Mouse (Mus musculus) midbrain, embryonic 12.5 days (tissue): Measurements from ENCODE around the gene Gm16368. TPM values are rescaled to one million over a fixed set of nuclear protein-coding genes. Genes with fewer than 3 reads are reported as not detected.
"Not testable (repeated sequence)": the region's sequence is repeated elsewhere in the genome, so short reads cannot be mapped to it uniquely, and the experiment has no call there.

Experiments
- ATAC-seq: fragments of 200-750 bp; cut with Nextera tagmentation; 2 replicates; pipeline ENCODE4 v1.8.0; 2017; ENCODE audit warnings: low read depth, moderate TSS enrichment, moderate library complexity; ENCODE audit not compliant: low FRiP score
- H3K27ac ChIP-seq: fragments of 300-500 bp; sonication (generic); replicated peaks from 2 replicates; pipeline ENCODE4 v1.5.1; 2016; ENCODE audit warnings: mild to moderate bottlenecking
- H3K27me3 ChIP-seq: fragments of 300-500 bp; sonication (generic); 2 replicates; pipeline ENCODE4 v1.6.1; 2016; ENCODE audit warnings: mild to moderate bottlenecking
- H3K36me3 ChIP-seq: fragments of 300-500 bp; sonication (generic); 2 replicates; pipeline ENCODE4 v1.6.1; 2016
- H3K4me1 ChIP-seq: fragments of 300-500 bp; sonication (generic); 2 replicates; pipeline ENCODE4 v1.6.1; 2016
- H3K4me2 ChIP-seq: fragments of 300-500 bp; sonication (generic); replicated peaks from 2 replicates; pipeline ENCODE4 v1.6.1; 2016; ENCODE audit warnings: mild to moderate bottlenecking, moderate library complexity
- H3K4me3 ChIP-seq: fragments of 300-500 bp; sonication (generic); 2 replicates; pipeline ENCODE4 v1.5.1; 2016; ENCODE audit warnings: mild to moderate bottlenecking
- H3K9ac ChIP-seq: fragments of 300-500 bp; sonication (generic); replicated peaks from 2 replicates; pipeline ENCODE4 v1.6.1; 2016; ENCODE audit warnings: mild to moderate bottlenecking, moderate library complexity
- H3K9me3 ChIP-seq: fragments of 300-500 bp; sonication (generic); 2 replicates; pipeline ENCODE4 v1.6.1; 2016; ENCODE audit warnings: mild to moderate bottlenecking
- WGBS: fragments of 180-500 bp; shearing (Covaris S2); methylation state at CpG from one replicate; pipeline ENCODE4 v1.1.7; 2016; 5-methylcytosine and 5-hydroxymethylcytosine counted together
- polyA plus RNA-seq: library from polyadenylated mRNA; unstranded; fragments of >200 nt; fragmentation: Nextera tagmentation; extraction: Ambion mirVana; gene quantifications from 2 replicates; pipeline ENCODE4 v1.2.1, GENCODE M21; 2016

Gene Gm16368
- not detected in 2 replicates for polyA plus RNA-seq

DNA sequence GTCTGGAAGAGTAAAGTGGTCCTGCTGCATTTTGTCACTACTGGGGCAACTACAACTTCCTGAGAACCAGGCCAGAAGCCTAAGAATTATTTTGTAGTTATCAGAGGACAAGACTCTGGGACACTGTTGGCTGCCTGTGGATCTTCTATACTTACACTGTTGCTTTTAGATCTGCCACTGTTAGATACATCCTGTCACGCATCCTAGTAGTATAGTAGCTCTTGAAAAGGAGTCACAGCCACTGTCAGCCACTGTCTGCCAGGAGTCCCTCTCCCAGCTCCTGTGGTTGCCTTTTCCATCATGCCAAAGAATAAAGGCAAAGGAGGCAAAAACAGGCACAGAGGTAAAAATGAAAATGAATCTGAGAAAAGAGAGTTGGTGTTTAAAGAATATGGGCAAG, at the start of gene Gm16368:
Gene Gm16368, plus strand, starts transcription at position 301 of the 400 bp plus-strand sequence.
- H3K4me3 ChIP-seq, H3K4me2 ChIP-seq, ATAC-seq, H3K9me3 ChIP-seq, H3K27ac ChIP-seq, H3K36me3 ChIP-seq, H3K9ac ChIP-seq, H3K27me3 ChIP-seq, H3K4me1 ChIP-seq: not testable (repeated sequence)
- WGBS = 78% methylated on average over 1 of the region's 1 CpGs

DNA sequence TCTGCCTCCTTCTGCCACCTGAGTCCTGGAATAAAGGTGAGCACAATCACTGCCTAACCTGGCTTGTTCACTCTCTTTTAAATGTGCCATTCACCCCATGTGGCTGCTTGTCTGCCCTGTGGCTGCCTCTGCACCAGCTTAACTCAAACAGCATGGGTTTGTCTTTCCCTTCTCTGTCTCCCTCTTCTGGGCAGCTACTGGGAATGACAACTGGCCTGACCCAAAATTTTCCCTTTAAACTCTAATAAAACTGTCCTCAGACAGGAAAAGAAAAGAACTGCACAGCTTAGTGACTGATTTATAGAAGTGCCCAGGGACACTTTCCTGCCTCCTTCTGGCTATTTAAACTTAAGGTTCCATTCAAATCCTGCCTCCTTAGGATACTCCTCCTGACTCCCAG, 44.4 kb upstream of the Gm16368 start:
- H3K4me1 ChIP-seq, H3K36me3 ChIP-seq, H3K9ac ChIP-seq, H3K27ac ChIP-seq, H3K4me3 ChIP-seq, H3K27me3 ChIP-seq, ATAC-seq, H3K4me2 ChIP-seq: not testable (repeated sequence)
- peaks cover 12% of the 10 kb centered on the region; the same call in 1 of the 2 replicates for H3K9me3 ChIP-seq

DNA sequence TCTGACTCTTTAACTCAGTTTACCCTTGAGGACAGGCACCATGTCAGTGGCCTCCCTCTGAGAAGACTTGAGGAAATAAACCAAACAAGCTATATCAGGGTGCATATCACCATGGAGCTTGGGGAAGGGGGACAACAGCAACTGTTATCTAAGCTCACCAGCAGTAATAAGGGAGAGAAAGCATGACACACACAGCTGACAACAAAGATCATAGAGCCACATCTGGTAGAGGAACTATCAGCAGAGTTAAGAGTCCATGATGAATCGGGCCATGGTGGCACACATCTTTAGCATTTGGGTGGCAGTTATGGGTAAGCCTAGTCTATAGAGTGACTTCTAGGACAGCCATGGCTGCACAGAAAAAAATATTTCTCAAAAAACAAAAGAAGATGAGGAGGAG, 43.8 kb upstream of the Gm16368 start:
- not testable (repeated sequence) for H3K27me3 ChIP-seq, H3K9ac ChIP-seq
- 90% methylated on average over 1 of the region's 1 CpGs for WGBS

DNA sequence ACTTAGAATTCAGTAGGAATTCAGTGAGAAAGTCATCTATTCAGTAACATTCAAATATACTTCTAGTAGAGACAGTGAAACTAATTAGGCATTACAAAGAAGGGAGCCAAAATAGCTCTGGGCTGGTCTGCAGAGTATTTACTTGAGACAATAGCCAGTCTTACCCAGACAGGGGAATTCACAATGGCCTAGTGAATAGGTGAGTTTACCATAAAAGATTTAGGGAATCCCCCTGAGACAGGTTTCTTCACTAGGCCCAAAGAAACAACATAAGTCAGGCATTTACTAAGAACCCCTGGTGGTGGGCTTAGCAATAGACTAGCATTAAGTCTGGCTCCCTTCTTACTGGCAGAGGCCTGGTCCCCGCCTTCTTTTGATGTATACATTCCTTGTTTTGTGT, 38.3 kb upstream of the Gm16368 start:
- H3K4me3 ChIP-seq, H3K4me1 ChIP-seq, ATAC-seq, H3K27me3 ChIP-seq, H3K9me3 ChIP-seq, H3K4me2 ChIP-seq, H3K27ac ChIP-seq, H3K36me3 ChIP-seq, H3K9ac ChIP-seq: not testable (repeated sequence)
- 35% methylated on average over 1 of the region's 1 CpGs for WGBS

More for the DNA sequence above, 43.8 kb upstream of the Gm16368 start:
- ATAC-seq, H3K4me1 ChIP-seq, H3K4me3 ChIP-seq, H3K36me3 ChIP-seq, H3K4me2 ChIP-seq, H3K9me3 ChIP-seq, H3K27ac ChIP-seq: not testable (repeated sequence)

Other genes with a start within 250 kb of the Gm16368 start
- not detected in 2 replicates for gene Gm2001, start 241.4 kb upstream of the Gm16368 start, polyA plus RNA-seq
- gene Gm2016, start 209.6 kb upstream of the Gm16368 start, polyA plus RNA-seq = not detected in 2 replicates
- not detected in 2 replicates for gene Gm2022, start 188.3 kb upstream of the Gm16368 start, polyA plus RNA-seq
- not detected in 2 replicates for gene Gm2035, start 163.8 kb upstream of the Gm16368 start, polyA plus RNA-seq
- gene Gm2042, start 129.6 kb upstream of the Gm16368 start, polyA plus RNA-seq = not detected in 2 replicates
- not detected in 2 replicates for gene Gm2075, start 71.8 kb upstream of the Gm16368 start, polyA plus RNA-seq
- gene Gm6803, start 64.9 kb upstream of the Gm16368 start, polyA plus RNA-seq = not detected in 2 replicates
- not detected in 2 replicates for gene Gm2056, start 56.7 kb upstream of the Gm16368 start, polyA plus RNA-seq
- gene Gm10436, start 98.4 kb downstream of the Gm16368 start, polyA plus RNA-seq = not detected in 2 replicates
- gene Gm8332, start 166.4 kb downstream of the Gm16368 start, polyA plus RNA-seq = not detected in 2 replicates
- gene Gm5662, start 190.8 kb downstream of the Gm16368 start, polyA plus RNA-seq = not detected in 2 replicates
- not detected in 2 replicates for gene Gm5039, start 240.3 kb downstream of the Gm16368 start, polyA plus RNA-seq